Mouse (Mus musculus) CH12.LX (cell line): ENCODE measurements at regions not wholly inside any gene's neighbourhood (a gene's known extent, or its start where the extent isn't known, plus 50 kb on each side); places are given as distances from the start of the nearest gene placed in this dataset.

Experiments used
- DNase-seq: peaks from one replicate; pipeline ENCODE4 v3.0.0-alpha.2; 2013; ENCODE audit errors: extremely low read depth
- H3K27ac ChIP-seq: 2 replicates; pipeline ENCODE4 v1.5.1; 2012; ENCODE audit warnings: low read depth, mild to moderate bottlenecking, control low read depth, moderate library complexity; ENCODE audit not compliant: insufficient read depth
- H3K27me3 ChIP-seq: replicated peaks from 2 replicates; pipeline ENCODE3; 2012; ENCODE audit warnings: inconsistent platforms
- H3K36me3 ChIP-seq, 2 experiments: replicated peaks in 1 of 2; 2 replicates each; pipeline versions ENCODE3 to v1.6.1; 2012; ENCODE audit warnings: inconsistent platforms in 1 of 2, low read length in 1 of 2, mild to moderate bottlenecking in 1 of 2, mixed read lengths in 1 of 2, moderate library complexity in 1 of 2; ENCODE audit not compliant: control insufficient read depth in 1 of 2, insufficient read depth in 1 of 2
- H3K4me1 ChIP-seq, 2 experiments: 2 replicates each; pipeline ENCODE4 v1.6.1; 2012; ENCODE audit warnings: inconsistent platforms in 1 of 2, moderate library complexity in 1 of 2; ENCODE audit not compliant: insufficient read depth in 2 of 2, control insufficient read depth in 1 of 2
- H3K4me2 ChIP-seq: 2 replicates; pipeline ENCODE4 v1.6.1; 2012; ENCODE audit warnings: low read depth, mild to moderate bottlenecking, control low read depth; ENCODE audit not compliant: poor library complexity, insufficient read depth, severe bottlenecking
- H3K4me3 ChIP-seq, 3 experiments: fragments of 150-350 bp in 1 of 3; sonication (generic) in 1 of 3; replicated peaks in 1 of 3; 2 replicates each; pipeline versions ENCODE3 to v1.5.1; 2011 to 2012; ENCODE audit warnings: low read depth in 2 of 3, low read length in 2 of 3, mild to moderate bottlenecking in 2 of 3, moderate library complexity in 2 of 3, control low read depth in 1 of 3, improper control_type of control experiment in 1 of 3, inconsistent platforms in 1 of 3, mixed read lengths in 1 of 3; ENCODE audit not compliant: poor library complexity in 1 of 3
- H3K79me2 ChIP-seq: replicated peaks from 2 replicates; pipeline ENCODE4 v1.6.1; 2012; ENCODE audit warnings: mild to moderate bottlenecking, moderate library complexity; ENCODE audit not compliant: control insufficient read depth, poor library complexity, insufficient read depth, severe bottlenecking; ENCODE audit errors: extremely low read depth
- H3K9ac ChIP-seq: 2 replicates; pipeline ENCODE4 v1.6.1; 2012; ENCODE audit warnings: low read depth, mild to moderate bottlenecking, control low read depth, moderate library complexity; ENCODE audit not compliant: insufficient read depth
- H3K9me3 ChIP-seq: replicated peaks from 2 replicates; pipeline ENCODE3; 2012; ENCODE audit warnings: low read length, inconsistent platforms, mixed read lengths
- BHLHE40 ChIP-seq: IDR thresholded peaks from 2 replicates; pipeline ENCODE4 v1.6.1; 2011; ENCODE audit warnings: mild to moderate bottlenecking, low read depth, low read length, improper control_type of control experiment
- CHD1 ChIP-seq: IDR thresholded peaks from 2 replicates; pipeline ENCODE4 v1.6.1; 2012; ENCODE audit warnings: low read depth, low read length, improper control_type of control experiment, inconsistent platforms
- E2F4 ChIP-seq: IDR thresholded peaks from 2 replicates; pipeline ENCODE4 v1.6.1; 2011; ENCODE audit warnings: low read depth, low read length, improper control_type of control experiment; ENCODE audit not compliant: insufficient replicate concordance
- EP300 ChIP-seq: IDR thresholded peaks from 2 replicates; pipeline ENCODE4 v1.6.1; 2011; ENCODE audit warnings: low read length, improper control_type of control experiment
- ETS1 ChIP-seq: conservative IDR thresholded peaks from 2 replicates; pipeline ENCODE4 v1.6.1; 2012; ENCODE audit warnings: low read depth, mild to moderate bottlenecking, inconsistent platforms, low read length, improper control_type of control experiment, moderate library complexity
- GABPA ChIP-seq: IDR thresholded peaks from 2 replicates; pipeline ENCODE4 v1.6.1; 2012; ENCODE audit warnings: low read depth, low read length, improper control_type of control experiment, inconsistent platforms; ENCODE audit not compliant: insufficient replicate concordance
- IRF4 ChIP-seq: IDR thresholded peaks from 2 replicates; pipeline ENCODE4 v1.6.1; 2014; ENCODE audit warnings: low read depth, mild to moderate bottlenecking, inconsistent platforms, low read length, improper control_type of control experiment
- KAT2A ChIP-seq: IDR thresholded peaks from 2 replicates; pipeline ENCODE4 v1.6.1; 2012; ENCODE audit warnings: low read length, improper control_type of control experiment, inconsistent platforms; ENCODE audit not compliant: insufficient replicate concordance
- MAFK ChIP-seq: IDR thresholded peaks from 2 replicates; pipeline ENCODE4 v1.6.1; 2011; ENCODE audit warnings: low read length, improper control_type of control experiment; ENCODE audit not compliant: insufficient replicate concordance
- MAZ ChIP-seq: IDR thresholded peaks from 2 replicates; pipeline ENCODE4 v1.6.1; 2012; ENCODE audit warnings: low read depth, mild to moderate bottlenecking, inconsistent platforms, low read length, improper control_type of control experiment, moderate library complexity
- MXI1 ChIP-seq: IDR thresholded peaks from 2 replicates; pipeline ENCODE4 v1.6.1; 2011; ENCODE audit warnings: mild to moderate bottlenecking, low read depth, low read length, improper control_type of control experiment
- POLR2A ChIP-seq: IDR thresholded peaks from 2 replicates; pipeline ENCODE4 v1.6.1; 2011; ENCODE audit warnings: low read depth, mild to moderate bottlenecking, improper control_type of control experiment, low read length
- RCOR1 ChIP-seq: conservative IDR thresholded peaks from 2 replicates; pipeline ENCODE4 v1.6.1; 2012; ENCODE audit warnings: low read depth, mild to moderate bottlenecking, inconsistent platforms, low read length, improper control_type of control experiment
- SIN3A ChIP-seq: IDR thresholded peaks from 2 replicates; pipeline ENCODE4 v1.6.1; 2012; ENCODE audit warnings: low read length, improper control_type of control experiment, inconsistent platforms
- SMC3 ChIP-seq: IDR thresholded peaks from 2 replicates; pipeline ENCODE4 v1.6.1; 2011; ENCODE audit warnings: low read depth, low read length, improper control_type of control experiment
- TCF12 ChIP-seq: IDR thresholded peaks from 2 replicates; pipeline ENCODE4 v1.6.1; 2014; ENCODE audit warnings: low read depth, mild to moderate bottlenecking, inconsistent platforms, low read length, improper control_type of control experiment
- UBTF ChIP-seq: IDR thresholded peaks from 2 replicates; pipeline ENCODE4 v1.6.1; 2012; ENCODE audit warnings: low read depth, mild to moderate bottlenecking, inconsistent platforms, low read length, improper control_type of control experiment, moderate library complexity
- USF1 ChIP-seq: IDR thresholded peaks from 2 replicates; pipeline ENCODE4 v1.6.1; 2014; ENCODE audit warnings: low read depth, mild to moderate bottlenecking, inconsistent platforms, low read length, improper control_type of control experiment
- ZC3H11A ChIP-seq: IDR thresholded peaks from 2 replicates; pipeline ENCODE4 v1.6.1; 2012; ENCODE audit warnings: low read depth, mild to moderate bottlenecking, inconsistent platforms, low read length, improper control_type of control experiment
- ZKSCAN1 ChIP-seq: IDR thresholded peaks from 2 replicates; pipeline ENCODE4 v1.6.1; 2012; ENCODE audit warnings: low read depth, inconsistent platforms, low read length, improper control_type of control experiment, borderline replicate concordance
- ZMIZ1 ChIP-seq: IDR thresholded peaks from 2 replicates; pipeline ENCODE4 v1.6.1; 2012; ENCODE audit warnings: low read depth, mild to moderate bottlenecking, inconsistent platforms, low read length, improper control_type of control experiment
- dilution Hi-C: fragments of 300-500 bp; cut with MboI; formaldehyde crosslinking; loops from 2 replicates; pipeline ENCODE4 v1.14.3; 2020; ENCODE audit warnings: low sequenced_read_pairs; ENCODE audit not compliant: extremely low pct_unique_long_range_greater_than_20kb, extremely low pct_ligation_motif_present
- in situ Hi-C: fragments of 300-500 bp; cut with MboI; formaldehyde crosslinking; loops from 3 replicates; pipeline ENCODE4 v1.14.3; 2019; ENCODE audit warnings: low sequenced_read_pairs, low pct_ligation_motif_present, low pct_unique_long_range_greater_than_20kb, mixed read lengths

DNA sequence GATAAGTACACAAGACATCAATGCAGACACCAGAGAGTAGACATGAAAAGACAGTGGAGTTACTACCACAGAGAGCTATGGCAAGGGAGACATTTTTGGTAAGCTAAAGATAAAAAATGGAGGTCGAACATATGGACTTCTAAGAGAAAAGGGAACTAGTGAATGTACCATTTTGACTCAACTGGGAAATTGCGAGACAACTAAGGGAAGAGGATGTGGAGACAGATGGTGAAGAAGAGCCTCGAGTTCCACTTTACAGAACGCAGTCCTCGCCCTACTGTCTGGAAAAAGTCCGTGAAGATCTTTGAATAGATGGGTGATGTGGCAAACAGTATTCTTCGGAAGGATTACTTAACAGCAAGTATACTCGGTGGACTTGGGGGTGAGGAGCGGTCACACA lies 181.2 kb upstream of the Mpped2 start:
- in situ Hi-C loops: no loop called here

DNA sequence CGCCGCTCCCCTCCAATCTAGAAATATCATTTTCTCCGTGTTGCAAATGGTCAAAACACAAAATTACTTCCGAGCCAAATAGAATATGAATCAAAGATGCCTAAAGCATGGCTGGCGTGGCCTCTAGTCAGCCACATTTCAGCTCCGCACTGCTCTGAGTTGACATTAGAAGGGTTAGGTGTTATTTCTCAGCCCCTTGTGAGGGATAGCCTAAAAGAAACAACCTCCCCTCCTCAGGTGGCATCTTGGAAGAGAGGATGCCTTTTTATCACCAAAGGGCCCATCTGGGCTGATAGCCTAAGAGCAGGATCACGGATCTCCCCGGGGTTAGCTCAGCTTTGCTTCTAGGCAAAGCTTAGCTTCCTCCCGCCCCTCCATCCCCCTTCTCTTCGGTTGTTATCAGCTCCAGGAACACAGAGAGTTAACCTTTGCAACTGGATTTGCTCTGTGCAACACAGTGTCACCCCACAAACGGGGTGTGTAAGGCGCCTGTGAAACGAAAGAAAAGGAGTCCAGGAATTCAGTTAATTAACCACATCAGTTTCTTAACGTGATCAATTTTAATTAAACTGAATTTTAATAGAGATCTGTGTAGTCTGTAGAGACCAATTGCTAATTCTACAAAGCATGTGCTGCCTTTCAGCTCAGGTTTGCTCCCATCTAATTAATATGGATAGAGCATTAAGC lies 180.6 kb upstream of the Mpped2 start:
- Histone ChIP-seq H3K9me3 (peaks cover 57% of the 10 kb centered on the region), H3K4me1 (no peaks in the 10 kb centered on the region), H3K36me3 (no peaks in the 10 kb centered on the region), H3K27me3 (no peaks in the 10 kb centered on the region), H3K4me2 (no peak overlapping the region), H3K79me2 (no peaks in the 10 kb centered on the region), H3K27ac (no peak overlapping the region), H3K4me3 (no peak overlapping the region), H3K9ac (no peak overlapping the region)
- no peak for DNase-seq
- dilution Hi-C loops: no loop called here
- TF ChIP-seq GABPA (no peak), MAFK (no peak), UBTF (no peak), ETS1 (no peak), IRF4 (no peak), ZMIZ1 (no peak), ZC3H11A (no peak), ZKSCAN1 (no peak), RCOR1 (no peak), POLR2A (no peak)
- in situ Hi-C loops: no loop called here

More for the DNA sequence above, 181.2 kb upstream of the Mpped2 start:
- Histone ChIP-seq H3K79me2 (no peaks in the 10 kb centered on the region), H3K9me3 (peaks cover 52% of the 10 kb centered on the region), H3K27me3 (no peaks in the 10 kb centered on the region), H3K4me3 (no peak overlapping the region), H3K9ac (no peak overlapping the region), H3K4me1 (no peaks in the 10 kb centered on the region), H3K4me2 (no peak overlapping the region), H3K36me3 (no peaks in the 10 kb centered on the region), H3K27ac (no peak overlapping the region)
- dilution Hi-C loops: no loop called here
- no peak for DNase-seq
- TF ChIP-seq SMC3 (no peak), MAZ (no peak), CHD1 (no peak), MXI1 (no peak), KAT2A (no peak), TCF12 (no peak), BHLHE40 (no peak), UBTF (no peak), SIN3A (no peak), EP300 (no peak), USF1 (no peak), ZKSCAN1 (no peak), E2F4 (no peak)
